Mouse (Mus musculus): ENCODE measurements around the gene Tbc1d22a.

Tbc1d22a gene

DNA sequence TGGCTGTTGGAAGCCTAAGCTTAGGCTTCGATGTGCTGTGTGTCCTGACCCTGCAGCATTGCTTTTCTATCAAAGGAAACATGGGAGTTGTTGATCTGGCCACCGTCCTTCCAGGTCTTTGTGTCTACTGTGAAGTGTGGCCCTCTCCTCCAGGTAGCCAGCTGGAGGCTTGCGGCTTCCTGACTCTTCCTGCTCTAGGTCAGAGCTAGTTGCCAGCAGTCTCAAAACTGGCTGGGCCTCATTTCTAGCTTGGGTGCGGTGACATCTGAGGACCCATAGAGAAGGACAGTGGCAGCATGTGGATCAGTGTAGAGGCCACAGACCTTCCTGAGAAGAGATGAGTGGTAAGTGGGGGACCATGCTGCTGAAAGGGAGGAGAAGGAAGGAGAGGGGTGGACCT is 120.0 kb downstream of the Tbc1d22a start:
- DNase-seq (ENCODE audit: low spot score in 2 of 2), result no peak

DNA sequence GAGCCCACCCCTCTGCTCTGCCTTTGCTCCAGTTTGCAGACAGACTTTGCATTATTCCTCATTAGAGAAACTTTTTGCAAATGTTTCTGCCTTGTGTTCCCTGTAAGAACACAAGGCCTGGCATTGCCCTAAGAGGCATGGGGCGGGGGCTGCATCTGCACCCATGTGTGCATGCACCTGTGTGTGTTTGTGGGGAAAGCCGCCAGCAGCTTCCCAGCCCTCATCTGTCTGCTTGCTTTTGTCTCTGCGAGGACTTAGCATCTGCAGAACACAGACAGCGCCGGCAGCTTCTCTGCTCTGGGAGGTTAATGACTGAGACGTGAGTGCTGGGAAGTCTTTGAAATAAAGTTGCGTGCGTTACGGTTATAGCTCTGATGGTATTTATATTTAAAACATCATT is 120.5 kb downstream of the Tbc1d22a start:
- no peak for DNase-seq (ENCODE audit: low spot score in 2 of 2)

DNA sequence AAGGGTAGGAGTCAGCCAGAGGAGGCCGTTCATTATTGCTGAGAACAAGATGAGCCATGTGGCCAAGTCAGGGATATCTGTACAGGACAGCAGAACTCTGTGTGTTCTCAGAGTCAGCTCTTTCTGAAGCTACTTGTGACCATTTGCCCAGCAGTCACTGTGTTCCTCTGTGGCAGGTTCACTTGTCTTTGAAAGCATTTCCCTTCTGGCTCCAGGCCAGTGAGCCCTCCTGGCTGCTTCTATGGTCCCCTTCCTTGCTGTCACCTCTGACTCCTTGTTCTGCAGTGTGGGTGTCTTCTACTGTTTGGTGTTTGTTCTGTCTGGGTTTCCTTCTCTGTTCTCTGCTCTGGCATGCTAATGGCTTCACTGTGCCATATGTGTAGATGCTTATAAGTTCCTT is 121.5 kb downstream of the Tbc1d22a start:
- DNase-seq (ENCODE audit: low spot score in 2 of 2), result no peak

DNA sequence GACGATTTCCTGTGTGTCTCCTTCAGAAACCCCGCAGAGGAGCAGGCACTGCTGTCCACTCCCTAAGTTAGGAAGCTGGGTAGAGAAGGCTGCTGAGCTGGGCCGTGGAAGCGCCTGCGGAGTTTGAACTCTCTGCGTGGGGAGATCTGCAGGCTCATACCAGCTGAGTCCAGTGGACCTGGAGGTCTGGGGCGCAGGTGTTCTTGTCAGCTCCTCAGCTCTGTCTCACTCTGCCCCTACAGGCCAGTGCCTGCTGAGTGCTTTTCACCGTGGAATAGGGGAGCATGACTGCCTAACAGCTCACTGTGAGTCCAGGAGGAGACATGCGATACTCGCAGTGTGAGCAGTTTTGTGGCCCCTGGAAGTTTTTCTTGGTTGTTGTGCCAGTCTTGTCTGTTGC is 123.5 kb downstream of the Tbc1d22a start:
- DNase-seq (ENCODE audit: low spot score in 2 of 2), result no peak

DNA sequence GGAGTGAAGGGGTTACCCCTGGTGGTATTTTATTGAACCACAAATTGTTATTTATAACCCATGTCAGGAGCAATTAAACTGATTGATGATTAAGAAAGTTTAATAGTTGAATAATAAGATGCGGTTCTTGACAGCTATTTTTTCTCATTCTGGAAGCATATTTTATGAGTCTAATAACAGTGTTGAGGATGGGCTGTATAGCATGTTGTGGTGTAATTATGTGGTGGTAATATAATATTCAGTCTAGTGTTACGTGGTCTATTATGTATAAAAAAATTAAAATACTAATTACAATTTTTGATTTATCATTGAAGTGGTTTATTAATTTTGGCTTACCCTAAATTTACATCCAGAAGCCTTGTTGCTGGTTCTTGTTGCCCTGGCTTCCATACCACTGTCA is 125.5 kb downstream of the Tbc1d22a start:
- no peak for DNase-seq (ENCODE audit: low spot score in 2 of 2)

DNA sequence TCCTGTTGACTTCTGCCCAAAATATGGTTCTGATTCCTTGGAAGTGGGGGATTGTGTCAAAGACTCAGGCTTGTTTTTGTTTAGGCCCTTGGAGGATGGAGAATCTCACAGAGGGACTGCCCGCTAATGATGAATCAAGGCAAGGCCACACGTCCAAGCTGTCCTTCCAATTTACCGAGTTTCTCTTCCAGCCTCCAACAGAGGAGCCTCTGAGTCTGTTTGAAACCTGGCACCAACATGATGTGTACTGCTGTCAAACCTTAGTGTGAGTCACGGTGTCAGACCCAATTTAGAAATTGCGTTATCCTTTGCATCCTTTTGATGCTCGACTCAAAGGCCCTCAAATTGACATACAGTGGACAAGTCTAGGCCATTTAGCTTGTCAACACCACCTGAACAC is 126.5 kb downstream of the Tbc1d22a start:
- DNase-seq (ENCODE audit: low spot score in 2 of 2), result no peak

DNA sequence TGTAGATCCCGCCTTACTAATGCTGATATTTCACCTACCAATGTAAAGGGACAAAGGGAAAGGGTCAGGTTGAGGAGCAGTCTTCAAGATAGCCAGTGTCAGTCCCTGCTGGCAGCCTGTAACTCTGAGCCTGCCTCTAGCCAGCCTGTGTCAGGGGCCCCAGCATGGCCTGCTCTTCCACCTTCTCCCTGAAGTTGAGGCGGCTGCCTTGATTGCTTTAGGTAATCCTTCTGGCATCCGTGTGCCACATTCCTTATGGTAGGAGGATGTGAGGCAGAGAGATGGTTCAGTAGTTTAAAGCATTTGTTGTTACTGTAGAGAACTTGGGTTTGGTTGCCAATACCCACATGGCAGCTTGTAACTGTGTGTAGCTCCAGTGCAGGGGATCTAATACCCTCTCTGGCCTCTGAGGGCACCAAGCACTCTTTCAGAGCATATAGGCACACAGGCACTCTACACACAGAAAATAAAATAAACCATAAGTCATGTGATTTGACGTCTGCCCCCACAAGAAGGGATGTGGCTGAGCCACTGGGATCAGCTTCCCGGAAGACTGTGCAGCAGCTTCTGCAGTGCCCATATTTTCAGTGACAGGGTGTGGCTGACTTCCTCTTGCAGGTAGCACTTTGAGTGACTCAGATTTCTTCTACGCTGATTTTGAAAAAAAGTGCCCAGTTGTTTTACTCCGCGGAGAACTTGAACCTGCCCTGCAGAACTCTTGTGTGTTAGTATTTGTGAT is 128.5 kb downstream of the Tbc1d22a start:
- DNase-seq (ENCODE audit: low spot score in 2 of 2), result no peak

DNA sequence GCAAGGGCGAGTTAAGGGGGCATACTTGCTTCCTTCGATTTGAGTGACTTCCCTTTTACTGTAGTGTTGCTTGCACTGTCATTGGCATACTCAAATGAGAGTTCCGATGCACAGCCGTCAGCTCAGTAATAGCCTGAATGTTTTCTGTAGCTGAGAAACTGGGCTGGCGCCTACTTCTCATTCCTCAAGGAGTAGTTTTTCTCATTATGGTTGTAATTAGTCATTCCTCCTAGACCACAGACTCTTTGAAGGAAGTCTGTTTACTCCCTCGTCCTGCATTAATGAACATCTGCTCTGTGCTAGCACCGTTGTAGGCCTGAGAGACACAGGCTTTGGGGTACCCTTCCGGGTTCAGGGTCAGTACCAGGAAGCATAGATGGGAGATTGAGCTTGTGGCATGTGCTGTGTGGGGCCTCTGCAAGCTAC is 130.7 kb downstream of the Tbc1d22a start:
- DNase-seq (ENCODE audit: low spot score in 2 of 2), result no peak

DNA sequence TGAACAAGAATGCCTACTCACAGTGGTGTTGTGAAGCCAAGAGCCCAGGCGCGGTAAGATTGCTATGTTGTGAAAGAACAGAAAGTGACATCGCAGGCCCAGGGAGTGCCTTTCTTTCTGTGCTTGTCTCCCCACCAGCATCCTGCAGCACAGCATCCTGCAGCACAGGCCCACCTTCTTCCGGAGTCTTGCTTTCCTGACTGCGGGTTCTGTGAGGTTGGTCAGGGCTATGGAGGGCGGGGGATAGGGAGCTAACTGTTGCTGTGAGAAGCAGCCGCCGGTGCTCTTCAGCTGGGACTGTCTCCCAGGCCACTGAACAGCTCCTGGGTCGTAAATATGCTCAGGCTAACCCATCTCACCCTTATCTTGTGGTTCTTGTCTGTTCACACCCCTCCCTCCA is 131.6 kb downstream of the Tbc1d22a start:
- no peak for DNase-seq (ENCODE audit: low spot score in 2 of 2)

DNA sequence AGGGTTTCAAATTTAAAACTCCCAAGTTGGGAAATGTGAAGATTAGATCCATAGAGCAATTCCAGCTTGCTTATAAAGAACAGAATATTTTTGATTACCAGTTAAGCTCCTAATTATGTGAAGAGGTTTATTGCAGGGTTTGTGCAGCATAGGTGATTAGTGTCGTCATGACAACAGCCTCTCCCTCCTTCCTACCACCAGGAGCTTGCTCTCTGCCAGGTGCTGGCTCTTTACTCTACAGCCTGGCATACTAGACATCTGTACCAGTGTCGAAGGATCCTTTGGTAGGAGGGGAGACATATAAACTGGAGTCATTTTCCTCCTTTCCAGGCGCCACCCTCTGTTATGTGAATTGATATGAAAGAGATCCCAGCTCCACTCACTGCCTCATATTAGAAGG is 132.3 kb downstream of the Tbc1d22a start:
- DNase-seq (ENCODE audit: low spot score in 2 of 2), result no peak

DNA sequence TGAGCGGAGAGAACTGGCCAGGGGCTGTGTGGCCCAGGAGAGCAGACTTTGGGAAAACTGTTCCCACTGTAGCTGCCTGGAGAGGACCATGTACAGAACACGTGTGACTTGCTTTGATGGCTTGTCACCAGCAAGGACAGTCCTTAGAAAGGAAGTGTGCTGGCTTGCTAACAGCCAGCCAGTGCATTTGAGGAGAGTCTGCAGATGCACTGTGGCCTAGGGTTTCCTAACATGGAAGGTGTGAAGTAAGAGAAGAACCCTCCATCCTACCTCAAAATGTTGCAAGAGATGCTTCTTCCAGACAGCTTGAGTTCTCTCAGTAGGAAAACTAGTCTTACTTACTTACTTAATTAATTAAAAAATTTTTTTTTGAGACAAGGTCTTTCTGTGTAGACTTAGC is 140.7 kb downstream of the Tbc1d22a start:
- DNase-seq (ENCODE audit: low spot score in 2 of 2), result no peak

DNA sequence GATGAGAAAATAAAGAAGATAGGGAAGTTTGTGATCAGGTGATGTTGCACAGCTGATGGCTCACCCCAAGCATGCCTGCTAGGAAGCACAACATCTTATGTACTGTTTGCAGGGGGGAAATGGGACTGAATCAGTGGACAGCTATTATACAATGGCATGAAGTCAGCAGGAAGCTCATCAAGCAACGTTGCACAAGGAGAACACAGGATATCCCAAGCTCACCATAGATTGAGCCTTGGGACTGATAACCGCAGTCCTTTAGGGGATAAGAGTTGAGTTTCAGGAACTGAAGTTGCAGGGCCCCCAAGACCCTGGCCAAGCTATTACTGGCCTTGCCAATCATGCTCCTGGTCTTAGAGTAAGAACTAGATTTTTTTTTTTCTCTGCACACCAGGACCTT is 141.6 kb downstream of the Tbc1d22a start:
- no peak for DNase-seq (ENCODE audit: low spot score in 2 of 2)

DNA sequence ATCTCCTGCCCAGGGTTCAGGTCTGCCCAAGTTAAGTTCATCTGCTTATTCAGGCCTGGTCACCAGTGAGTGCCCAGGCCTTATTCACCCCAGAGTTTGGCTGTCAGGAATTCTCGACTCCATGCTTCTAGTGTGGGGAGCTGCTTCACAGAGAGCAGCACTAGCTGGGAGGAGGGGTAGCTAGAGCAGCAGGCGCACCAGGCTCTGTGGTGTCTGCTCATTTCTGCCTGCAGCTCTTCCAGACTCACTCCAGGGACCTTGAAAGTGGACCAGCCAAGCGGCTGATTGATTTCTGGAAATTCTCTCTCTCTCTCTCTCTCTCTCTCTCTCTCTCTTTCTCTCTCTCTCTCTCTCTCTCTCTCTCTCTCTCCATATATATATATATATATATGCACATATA is 146.1 kb downstream of the Tbc1d22a start:
- no peak for DNase-seq (ENCODE audit: low spot score in 2 of 2)

DNA sequence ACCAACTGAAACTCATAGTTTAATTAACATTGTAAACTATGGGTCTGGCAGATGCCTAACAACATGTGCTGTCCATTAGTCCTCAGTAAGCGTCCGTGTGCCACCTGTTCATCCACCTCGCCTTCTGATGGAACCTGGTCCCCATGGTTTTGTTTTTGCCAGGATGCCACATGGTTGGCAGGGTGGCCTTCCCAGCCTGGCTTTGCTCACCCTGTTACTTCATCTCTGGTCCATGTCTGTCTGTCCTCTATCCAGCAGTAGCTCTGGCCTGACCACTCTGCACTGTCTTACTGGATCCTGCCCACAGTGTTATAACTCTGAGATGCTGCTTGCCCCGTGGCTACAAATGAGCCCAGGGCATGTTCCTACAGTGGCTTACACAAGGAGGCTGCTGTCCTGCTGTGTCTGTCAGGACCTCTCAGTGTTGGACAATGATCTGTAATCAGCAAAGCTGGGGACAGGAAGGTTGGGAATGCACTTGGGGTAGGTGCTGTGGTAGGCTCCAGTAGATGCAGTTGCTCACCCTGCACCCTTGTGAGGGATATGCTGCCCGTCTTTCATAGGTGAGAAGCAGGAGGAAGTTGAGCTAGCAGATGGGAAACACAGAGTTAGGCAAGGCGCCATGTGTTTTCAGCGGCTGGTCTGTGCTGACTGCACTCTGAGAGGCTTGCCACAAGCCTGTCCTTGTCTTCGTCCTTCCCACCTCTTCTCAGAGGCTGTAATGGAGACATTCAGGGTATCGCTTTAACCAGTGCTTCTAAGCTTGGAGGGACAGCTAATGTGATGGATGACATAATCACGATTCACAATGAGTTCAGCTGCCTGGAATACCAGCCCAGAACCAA is 148.3 kb downstream of the Tbc1d22a start:
- DNase-seq (ENCODE audit: low spot score in 2 of 2), result peak in 1 of 2 experiments; percentile 34

DNA sequence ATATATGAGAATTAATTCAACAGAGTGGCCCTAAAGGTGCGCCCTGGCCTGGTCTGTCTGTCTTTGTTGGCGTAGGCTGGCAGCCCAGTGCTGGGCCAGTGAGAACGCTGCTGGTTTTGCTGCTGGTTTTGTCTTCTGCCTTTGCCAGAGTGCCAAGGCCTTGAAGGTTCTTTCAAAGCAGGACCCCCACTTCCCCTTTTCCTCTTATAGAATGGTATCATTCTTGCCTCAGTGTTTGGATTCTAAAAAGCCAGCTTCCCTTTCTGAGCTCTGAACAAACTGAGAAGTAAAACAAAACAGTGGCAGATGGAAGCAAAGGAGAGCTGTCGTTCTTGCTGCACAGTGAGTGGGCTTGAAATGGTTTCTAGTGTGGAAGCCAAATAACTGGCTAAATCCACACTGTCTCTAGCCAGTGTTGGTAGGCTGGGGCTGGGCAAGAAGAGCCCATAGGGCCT is 149.6 kb downstream of the Tbc1d22a start:
- no peak for DNase-seq (ENCODE audit: low spot score in 2 of 2)

DNA sequence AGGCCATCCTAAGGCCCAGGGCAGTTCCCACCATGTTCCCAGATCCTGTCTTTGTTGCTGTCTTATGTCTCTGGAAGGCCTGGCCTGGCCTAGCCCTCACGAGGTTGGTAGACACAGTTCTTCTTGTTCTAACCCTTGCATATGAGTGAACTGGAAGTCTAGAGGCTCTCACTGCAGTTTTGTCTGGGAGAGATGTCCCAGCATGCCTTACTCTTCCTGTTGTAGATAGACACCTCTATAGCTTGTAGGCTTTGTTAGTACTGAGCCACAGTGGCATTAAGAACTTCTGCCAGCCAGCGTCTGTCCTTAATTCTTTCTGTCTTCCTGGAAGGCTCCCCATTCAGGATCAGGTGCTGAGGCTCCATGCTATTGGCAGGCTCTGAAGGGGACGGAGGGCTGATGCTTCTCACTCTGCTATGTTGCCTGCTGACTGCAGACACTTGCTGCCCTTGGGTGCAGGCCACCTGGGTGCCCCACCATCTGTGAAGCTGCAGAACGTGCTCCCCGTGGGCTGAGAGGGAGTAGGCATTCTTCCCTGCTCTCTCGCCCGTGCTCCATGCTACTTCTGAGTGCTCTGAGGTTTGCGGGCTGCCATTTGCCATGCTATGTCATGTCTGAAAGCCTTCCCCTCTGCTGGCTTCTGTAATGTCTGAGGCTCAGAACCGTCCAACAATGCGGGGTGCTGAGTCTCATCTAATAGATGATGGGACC is 150.8 kb downstream of the Tbc1d22a start:
- no peak for DNase-seq (ENCODE audit: low spot score in 2 of 2)

DNA sequence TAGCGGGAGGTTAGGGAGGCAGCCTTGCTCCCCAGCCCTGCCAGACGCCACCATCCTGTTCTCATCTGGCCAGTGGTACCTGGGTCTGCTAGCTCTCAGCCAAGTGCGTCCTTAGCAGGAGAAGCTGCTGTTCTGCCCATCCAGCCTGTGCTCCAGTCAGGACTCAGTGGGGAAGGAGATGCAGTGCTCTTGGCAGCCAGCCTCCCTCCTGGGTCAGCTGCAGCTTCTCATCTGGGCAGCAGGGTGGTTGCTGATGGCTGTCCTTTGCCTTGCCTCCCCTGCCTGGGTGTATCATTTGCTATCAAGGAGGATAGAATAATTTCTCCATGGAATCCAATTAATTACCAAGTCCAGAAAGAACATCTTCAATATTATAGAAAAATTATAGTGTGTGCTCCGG is 152.5 kb downstream of the Tbc1d22a start:
- no peak for DNase-seq (ENCODE audit: low spot score in 2 of 2)

DNA sequence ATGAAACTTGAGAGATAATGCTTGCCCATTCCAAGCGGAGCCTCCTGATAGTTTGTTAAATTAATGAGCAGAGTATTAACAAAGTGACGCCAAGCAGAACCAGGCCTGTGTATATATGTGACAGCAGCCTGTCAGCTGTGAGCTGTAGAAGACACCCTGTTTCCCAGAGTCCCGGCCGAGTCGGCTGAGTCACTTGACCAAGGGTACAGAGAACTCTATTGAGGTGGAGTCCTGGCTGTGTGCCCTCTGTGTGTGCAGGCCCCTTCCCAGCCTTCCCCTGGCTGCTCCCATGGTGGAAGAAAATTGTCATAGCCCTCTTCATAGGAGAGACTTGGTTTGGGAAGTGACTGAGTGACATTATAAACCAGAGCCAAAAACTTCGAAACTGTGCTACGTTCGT is 153.0 kb downstream of the Tbc1d22a start:
- no peak for DNase-seq (ENCODE audit: low spot score in 2 of 2)

DNA sequence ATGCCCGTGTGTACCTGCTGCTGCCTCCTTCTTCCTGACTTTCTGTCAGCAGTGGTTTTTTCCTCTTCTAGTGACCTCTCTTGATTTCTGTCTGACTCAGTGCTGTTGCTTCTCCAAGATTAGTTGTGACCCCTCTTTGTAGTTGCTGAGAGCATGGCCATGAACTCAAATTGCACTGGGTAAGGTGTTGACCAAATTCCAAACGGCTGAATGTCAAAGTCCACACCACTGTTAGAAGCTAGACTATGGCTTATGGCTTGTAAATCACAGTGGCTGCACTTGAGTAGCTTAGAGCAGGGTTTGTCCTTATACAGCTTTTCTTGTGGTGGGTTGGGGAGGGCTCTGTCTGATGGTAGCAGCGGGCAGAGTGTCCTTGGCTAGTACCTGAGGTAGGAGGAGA is 156.6 kb downstream of the Tbc1d22a start:
- DNase-seq (ENCODE audit: low spot score in 2 of 2), result no peak

DNA sequence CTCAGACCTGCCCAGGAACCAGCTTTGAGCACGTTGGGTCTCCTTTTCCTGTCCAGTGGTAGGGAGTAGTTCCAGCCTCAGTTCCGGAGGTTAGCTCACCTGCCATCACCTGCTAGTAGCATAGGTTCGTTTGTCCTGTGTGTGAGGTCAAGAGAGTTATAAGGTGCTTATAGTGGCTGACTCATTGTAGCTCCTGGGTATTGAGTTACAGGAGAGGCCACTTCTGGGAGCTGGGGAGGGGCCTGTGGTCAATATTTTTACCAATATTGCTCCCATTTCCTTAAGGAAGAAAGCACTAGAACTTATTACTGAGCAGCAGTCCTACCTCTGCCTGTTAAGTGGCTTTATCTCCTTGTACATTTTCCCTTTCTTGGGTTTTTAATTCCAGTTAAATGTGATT is 161.0 kb downstream of the Tbc1d22a start:
- no peak for DNase-seq (ENCODE audit: low spot score in 2 of 2)

DNA sequence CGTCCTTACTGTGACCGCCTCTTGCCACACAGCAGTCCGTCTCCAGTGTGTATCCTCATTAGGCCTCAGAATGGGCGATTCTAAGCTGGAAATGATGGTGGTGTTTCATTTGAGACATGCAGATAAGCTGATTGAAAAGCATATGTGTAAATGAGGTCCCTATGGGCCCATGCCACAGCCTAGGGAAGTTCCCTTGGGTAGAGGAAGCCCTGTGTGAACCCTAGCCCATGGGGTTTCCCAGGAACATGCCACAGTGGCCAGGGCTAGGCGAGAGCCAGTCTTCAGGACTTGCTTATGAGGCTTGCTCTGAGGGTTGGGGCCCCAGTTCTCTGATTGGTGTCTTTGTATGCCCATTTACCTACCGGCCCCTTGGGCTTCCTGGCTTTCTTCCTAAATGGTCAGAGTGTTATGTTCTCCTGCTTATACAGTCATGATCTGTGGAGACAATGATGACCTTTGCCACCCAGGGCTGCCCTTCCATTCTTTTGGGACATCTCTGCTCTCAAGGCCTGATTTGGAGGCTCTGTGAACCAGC is 161.7 kb downstream of the Tbc1d22a start:
- no peak for DNase-seq (ENCODE audit: low spot score in 2 of 2)

DNA sequence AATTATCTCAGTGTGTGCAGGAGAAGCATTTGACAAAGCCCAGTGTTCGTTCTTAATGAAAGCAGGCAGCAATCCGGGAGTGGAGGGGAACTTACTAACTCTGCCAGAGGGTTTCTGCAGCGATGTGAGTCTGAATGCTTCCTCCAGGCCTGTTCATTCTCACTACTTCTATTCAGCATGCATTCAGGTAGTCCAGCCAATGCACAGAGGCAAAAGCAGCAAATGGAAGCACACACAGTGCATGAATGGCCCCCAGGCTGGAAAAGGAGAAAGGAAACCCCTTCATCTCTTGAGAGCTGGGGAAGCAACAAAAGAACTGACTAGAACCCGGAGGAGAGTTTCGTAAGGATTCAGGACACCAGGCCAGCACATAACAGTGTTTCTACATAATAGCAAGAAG is 169.0 kb downstream of the Tbc1d22a start:
- DNase-seq (ENCODE audit: low spot score in 2 of 2), result no peak

All from frontal cortex, postnatal 25 days (tissue).